Mouse (Mus musculus): ENCODE measurements around the gene Gm29133.

Gene Gm29133

GRCm38 (mm10) chr3:75747897-75748296 lies at the start of gene Gm29133:
Gene Gm29133, plus strand, starts transcription at chr3:75748197.
- DNase-seq: no peak

- no peak for DNase-seq
Observed at GRCm38 (mm10) chr3:75699088-75699487, 48.9 kb upstream of the Gm29133 start.

- DNase-seq: no peak
Observed at GRCm38 (mm10) chr3:75701336-75701735, 46.7 kb upstream of the Gm29133 start.

- DNase-seq: no peak
Observed at GRCm38 (mm10) chr3:75706536-75706935, 41.5 kb upstream of the Gm29133 start.

GRCm38 (mm10) chr3:75713678-75714295 lies 34.2 kb upstream of the Gm29133 start:
- no peak for DNase-seq

- DNase-seq: no peak
Observed at GRCm38 (mm10) chr3:75720663-75721062, 27.3 kb upstream of the Gm29133 start.

- no peak for DNase-seq
Observed at GRCm38 (mm10) chr3:75730982-75731600, 16.9 kb upstream of the Gm29133 start.

- DNase-seq: no peak
Observed at GRCm38 (mm10) chr3:75743664-75744437, 4.1 kb upstream of the Gm29133 start.

- no peak for DNase-seq
Observed at GRCm38 (mm10) chr3:75745343-75745742, 2.7 kb upstream of the Gm29133 start.

- DNase-seq: no peak
Observed at GRCm38 (mm10) chr3:75763351-75763750, 15.4 kb downstream of the Gm29133 start.

- DNase-seq: no peak
Observed at GRCm38 (mm10) chr3:75774253-75774652, 26.3 kb downstream of the Gm29133 start.

- no peak for DNase-seq
Observed at GRCm38 (mm10) chr3:75808001-75808400, 60.0 kb downstream of the Gm29133 start.

- no peak for DNase-seq
Observed at GRCm38 (mm10) chr3:75823934-75824333, 75.9 kb downstream of the Gm29133 start.

GRCm38 (mm10) chr3:75824458-75824857 lies 76.5 kb downstream of the Gm29133 start:
- no peak for DNase-seq

GRCm38 (mm10) chr3:75834827-75835226 lies 86.8 kb downstream of the Gm29133 start:
- no peak for DNase-seq

- peak; percentile 6 to 11 for DNase-seq
Observed at GRCm38 (mm10) chr3:75835286-75835967, 87.4 kb downstream of the Gm29133 start.
